Mouse (Mus musculus) lung, adult 2 months (tissue): Measurements from ENCODE around the gene Cadm4.

Experiments
- CTCF ChIP-seq: fragments of 200-500 bp; IDR thresholded peaks from 2 replicates; pipeline ENCODE4 v1.5.1; 2011; ENCODE audit warnings: mild to moderate bottlenecking, low read length, control low read depth; ENCODE audit not compliant: insufficient read depth
- POLR2A ChIP-seq: fragments of 200-500 bp; IDR thresholded peaks from 2 replicates; pipeline ENCODE4 v1.6.1; 2011; ENCODE audit warnings: low read depth, mild to moderate bottlenecking, control low read depth, low read length, borderline replicate concordance; ENCODE audit errors: extremely low read depth

GRCm38 (mm10) chr7:24445266-24445926 is 36.4 kb upstream of the Cadm4 start:
- no peak for TF ChIP-seq CTCF
- TF ChIP-seq POLR2A, result peak; percentile 6; the same call in 1 of the 2 replicates
